Mouse (Mus musculus) gastrocnemius, adult 8-10 months (tissue): ENCODE results near the gene Kti12. TPM values are rescaled to one million over a fixed set of nuclear protein-coding genes. Genes with fewer than 3 reads are reported as not detected.

Experiments
- DNase-seq, 2 experiments: peaks; one replicate each; pipeline ENCODE4 v3.0.0; 2022; ENCODE audit warnings: low spot score in 2 of 2
- total RNA-seq, 4 experiments: library from RNA; stranded (reverse); gene quantifications; 2 replicates each; pipeline ENCODE4 v1.2.4; 2022

Kti12 gene
- 10 to 100 TPM; 23.2 to 28.8 (median 27.3) TPM for total RNA-seq

- peak; percentile 50 to 72 for DNase-seq
Measured at GRCm38 (mm10) chr4:108847715-108848504, at the start of gene Kti12. TSS of gene Kti12 (plus strand) at chr4:108847785.

DNA sequence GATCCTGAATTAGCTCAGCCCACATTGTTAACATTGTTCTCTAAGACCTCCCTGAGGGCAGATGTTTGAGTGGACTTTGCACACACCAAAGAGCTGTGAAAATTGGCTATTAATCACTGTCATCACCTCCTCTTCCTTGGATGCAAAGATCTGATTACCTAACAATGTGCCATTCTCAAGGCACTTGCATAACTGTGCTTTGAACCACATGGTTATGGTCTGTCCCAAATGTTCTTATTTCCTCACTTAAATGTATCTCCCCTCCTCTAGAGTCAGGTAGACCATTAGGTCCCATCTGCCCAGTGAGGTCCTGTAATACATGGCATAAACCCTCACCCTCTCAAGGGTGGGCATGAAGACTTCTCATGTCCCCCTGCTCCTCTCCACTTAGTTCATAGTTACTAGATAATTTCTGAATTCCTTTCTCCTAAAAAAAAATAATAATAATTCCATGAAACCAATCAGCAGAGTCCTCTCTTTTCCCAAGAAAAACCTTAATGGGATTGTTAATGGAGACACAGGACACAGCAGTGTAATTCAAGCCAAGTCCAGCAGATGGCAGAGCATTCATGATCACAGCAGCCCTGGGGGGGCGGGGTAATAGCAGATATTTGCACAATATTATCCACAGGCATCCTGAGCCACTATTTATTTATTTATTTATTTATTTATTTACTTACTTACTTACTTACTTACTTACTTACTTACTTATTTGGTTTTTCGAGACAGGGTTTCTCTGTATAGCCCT lies 49.3 kb upstream of the Kti12 start:
- peak; percentile 38 to 43 for DNase-seq

- DNase-seq = no peak
Measured at GRCm38 (mm10) chr4:108803535-108803934, 44.0 kb upstream of the Kti12 start.

DNA sequence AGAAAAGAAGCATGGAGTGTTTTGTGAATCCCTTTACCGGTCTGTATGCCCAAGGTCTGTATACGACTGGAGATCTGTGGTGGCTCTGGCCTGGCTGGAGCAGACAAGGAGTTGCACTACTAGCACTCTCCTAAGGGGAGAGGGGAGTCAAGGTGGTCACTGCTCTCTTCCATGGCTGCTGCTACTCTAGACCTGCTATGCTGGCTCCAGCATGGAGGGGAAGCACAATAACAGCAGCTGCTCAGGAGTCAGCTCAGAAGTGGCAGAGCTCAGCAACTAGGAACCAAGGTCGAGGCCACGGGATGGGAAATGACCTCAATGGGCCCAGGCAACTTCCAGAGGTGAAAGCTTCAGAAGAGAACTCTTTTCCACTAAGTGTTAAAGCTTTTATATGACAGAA lies 36.4 kb upstream of the Kti12 start:
- DNase-seq = no peak

GRCm38 (mm10) chr4:108811550-108811949 lies 36.0 kb upstream of the Kti12 start:
- DNase-seq = no peak

DNA sequence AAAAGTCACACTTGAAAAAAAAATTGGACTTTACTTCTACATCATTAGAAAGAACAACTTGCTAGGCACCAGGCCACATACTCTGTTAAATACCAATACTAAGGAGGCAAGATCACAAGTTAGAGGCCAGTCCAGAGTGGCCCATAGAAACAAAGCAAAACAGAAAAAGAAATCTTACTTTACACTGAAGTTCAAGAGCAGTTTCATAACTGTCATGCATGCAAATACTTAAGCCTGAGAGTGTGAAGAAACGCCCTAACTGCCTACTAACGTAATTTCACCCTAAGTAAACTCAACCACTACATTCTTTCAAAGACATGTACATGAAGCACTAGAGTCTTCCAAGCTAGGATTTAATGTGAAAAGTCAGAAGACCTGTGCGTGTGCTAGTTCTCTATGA lies 21.9 kb upstream of the Kti12 start:
- no peak for DNase-seq

DNA sequence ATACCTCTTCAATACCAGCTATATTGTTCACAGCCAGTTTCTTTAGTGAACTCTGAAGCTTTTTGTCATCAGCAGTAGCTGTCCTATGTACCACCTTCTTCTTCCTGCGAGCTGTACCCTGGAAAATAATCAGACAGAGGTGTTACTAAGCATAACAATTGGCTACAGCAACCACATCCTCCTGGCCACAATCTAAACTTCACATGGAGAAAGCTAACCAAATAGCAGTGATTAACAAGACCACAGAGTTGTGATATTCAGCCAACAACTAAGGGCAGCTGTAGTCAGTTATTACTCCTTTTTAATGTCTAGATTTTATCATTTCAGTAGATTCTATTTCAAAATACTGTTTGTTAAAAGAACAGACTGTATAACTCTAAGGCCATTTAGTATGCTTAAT lies 21.5 kb upstream of the Kti12 start:
- DNase-seq = no peak

DNA sequence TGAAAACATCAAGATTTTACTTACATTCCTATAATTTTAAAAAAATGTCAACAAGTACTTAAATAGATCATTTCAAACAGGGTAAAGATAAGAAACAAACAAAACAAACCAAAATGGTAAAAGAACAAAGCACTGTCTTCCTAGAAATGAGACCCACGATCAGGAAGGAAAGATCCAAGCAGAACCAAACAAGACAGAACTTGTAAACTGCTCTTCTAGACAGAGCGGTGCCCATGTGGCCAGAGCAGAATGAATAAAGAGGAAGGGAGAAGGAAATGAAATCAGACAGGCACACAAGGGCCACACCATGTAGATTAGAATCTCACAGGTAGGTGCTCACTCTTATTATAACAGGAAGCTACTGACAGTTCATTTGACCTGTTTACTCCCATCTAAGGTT lies 20.9 kb upstream of the Kti12 start:
- no peak for DNase-seq

- DNase-seq = no peak
Measured at GRCm38 (mm10) chr4:108830698-108831097, 16.9 kb upstream of the Kti12 start.

- peak; percentile 79 to 83 for DNase-seq
Measured at GRCm38 (mm10) chr4:108832916-108833827, 14.4 kb upstream of the Kti12 start, which contains the start of gene Btf3l4. TSS of gene Btf3l4 (minus strand) at chr4:108833614.

DNA sequence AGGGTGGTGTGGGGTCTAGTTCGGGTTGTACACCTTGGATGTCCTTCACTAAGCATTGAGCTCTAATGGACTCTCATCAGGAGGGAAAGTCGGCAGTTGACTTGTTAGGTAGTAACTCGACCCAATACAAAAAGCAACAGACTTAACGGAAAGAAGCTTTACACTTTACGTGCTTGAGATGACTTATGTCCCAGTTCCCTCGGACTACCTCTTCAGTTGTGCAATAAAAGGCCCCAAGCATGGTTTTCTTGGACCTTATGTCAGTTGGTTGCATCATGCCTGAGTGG lies 13.8 kb upstream of the Kti12 start:
- DNase-seq = no peak

DNA sequence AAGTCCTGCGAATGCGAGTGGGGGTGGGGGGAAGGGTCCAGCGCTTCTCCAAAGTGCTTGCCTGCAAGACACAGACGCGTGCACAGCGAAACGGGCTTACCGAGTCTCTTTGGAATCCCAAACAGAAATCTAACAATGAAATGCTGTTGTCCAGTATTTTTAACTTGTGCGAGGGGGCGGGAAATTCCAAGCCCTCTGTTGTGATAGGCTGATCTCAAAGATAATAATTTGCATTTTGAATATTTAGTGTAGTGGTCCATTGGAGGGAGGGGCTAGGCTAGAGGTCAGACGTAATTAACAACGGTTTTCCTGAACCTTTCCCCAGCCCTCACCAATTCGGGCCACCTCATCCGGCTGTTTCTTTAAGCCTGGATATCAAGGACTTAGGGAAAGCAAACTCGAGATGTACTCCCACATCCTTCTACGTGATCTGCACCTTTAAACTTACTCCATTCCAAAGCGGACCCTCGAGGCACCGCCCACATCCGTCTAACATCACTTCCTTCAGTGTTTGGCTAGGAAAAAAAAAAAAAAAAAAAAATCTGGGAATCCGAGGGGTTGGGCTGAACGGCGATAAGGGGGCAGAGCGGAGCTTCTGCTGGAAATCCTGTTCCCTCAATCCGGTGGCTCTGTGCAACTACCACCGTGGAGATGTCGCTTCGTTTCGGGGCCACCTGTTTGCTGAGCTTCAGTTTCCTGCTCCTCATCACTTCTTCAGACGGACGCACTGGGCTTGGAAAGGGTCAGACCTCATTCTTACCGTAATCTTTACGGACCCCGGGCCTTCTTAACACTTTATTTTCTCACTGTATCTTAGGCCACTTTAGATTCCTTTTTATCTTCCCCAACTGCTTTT lies 13.2 kb upstream of the Kti12 start, which contains the start of gene Txndc12:
Gene Txndc12 (plus strand): TSS at position 487 of the 856 bp plus-strand sequence.
- peak; percentile 75 to 81 for DNase-seq

- DNase-seq = peak in 1 of 2 experiments; percentile 5
Measured at GRCm38 (mm10) chr4:108834971-108835311, 12.6 kb upstream of the Kti12 start.

DNA sequence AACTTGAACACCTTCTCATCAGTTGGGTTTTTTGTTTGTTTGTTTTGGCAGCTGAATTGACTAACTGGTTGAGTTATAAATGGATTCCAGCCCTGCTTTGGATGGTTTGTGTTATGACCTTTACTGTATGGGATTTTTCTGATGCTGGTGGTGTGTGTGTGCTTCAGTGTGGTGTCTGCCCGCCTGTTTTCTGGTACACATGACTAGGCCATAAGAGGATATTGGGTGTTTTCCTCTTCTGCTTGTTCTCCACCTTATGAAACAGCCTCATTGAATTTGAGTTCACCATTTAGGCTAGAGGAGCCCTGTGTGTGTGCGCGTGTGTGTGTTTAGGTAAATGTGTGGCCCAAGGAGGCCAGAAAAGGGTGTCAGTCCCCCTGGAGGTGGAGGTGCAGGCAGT lies 12.1 kb upstream of the Kti12 start:
- no peak for DNase-seq

DNA sequence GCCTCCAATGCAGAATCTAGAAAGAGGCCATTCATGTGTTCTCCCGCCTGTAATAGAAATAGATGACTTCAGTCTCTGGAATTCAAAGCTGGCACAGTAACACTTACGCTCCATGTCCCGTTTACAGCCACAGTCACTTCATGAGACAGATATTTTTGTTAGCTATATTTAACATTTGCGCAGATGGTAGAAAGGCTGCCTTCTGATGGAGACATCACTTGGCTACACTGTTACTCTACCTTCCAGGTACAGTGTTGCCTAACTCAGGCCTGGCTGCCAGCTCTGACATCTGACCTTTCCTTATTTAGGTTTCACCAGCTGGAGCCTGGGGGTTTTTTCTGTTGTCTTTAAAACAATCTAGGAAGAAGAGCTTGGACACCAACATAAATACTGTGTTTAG lies 9.6 kb upstream of the Kti12 start:
- DNase-seq = peak; percentile 10 to 15

DNA sequence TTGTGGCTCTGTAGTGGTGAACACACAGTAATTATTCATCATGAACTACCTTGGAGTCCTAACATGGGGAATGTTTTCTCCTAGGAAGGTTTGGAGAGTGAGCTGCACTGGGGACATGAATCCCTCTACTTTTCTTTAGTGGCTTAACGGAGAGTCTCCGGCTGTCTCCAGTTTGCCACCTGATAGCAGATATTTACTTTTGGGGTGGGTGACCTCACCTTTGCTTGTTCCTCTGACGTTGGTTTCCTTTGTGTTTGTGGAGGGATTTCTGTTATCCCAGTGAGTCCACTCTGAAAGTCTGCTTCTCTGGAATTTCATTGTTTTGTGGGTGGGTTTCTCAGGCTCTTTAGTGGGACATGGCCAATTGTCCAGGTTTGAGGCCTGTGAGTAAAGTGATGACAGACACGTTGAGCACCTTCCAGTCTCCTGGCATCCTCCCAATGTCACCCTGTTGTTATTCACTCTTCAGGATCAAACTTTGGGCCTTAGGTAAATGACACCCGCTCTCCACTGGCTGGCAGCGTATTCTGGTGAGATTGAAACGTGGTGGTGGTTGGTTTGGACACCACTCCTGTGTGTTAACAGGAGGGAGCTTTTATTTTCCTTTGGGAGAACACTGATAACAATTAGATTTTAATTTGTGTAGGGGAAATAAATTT lies 5.5 kb upstream of the Kti12 start:
- DNase-seq = no peak

- DNase-seq = no peak
Measured at GRCm38 (mm10) chr4:108843336-108843735, 4.2 kb upstream of the Kti12 start.

DNA sequence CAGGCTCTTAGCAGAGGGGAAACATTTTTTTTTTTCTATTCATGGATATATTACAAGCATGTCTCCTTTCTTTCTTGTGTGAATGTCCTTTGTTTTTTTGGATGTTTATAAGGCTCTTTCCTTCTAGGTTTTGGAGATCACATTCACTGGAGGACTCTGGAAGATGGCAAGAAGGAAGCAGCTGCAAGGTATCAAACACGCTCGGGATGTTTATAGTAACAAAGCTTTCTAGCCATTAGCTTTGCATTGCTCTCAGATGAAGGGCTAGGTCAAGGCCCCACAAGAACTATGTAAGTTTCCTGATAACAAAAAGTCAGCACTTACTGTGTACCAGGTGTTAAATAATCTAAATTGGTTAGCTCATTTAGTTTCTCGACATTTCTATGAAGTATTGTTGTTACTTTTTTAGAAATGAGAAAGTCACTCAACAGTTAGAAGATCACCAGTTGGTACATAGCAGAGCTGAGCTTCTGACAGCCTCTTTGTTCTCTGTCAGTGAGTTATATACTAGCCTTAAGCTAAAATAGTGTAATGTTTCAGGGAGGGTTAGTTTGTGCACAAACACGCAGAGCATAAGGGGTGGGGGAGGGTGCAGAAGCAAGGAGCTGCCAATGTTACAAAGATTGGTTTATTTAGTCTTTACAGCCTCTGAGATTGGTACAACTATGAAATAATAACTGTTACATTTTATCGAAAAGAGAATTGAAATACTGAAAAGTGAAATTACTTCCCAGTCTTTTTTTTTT lies 1.6 kb upstream of the Kti12 start:
- DNase-seq = no peak

- peak; percentile 4 to 37 for DNase-seq
Measured at GRCm38 (mm10) chr4:108848505-108848848, 892 bp downstream of the Kti12 start, which contains the start of gene A730015C16Rik. TSS of gene A730015C16Rik (minus strand) at chr4:108848619.

DNA sequence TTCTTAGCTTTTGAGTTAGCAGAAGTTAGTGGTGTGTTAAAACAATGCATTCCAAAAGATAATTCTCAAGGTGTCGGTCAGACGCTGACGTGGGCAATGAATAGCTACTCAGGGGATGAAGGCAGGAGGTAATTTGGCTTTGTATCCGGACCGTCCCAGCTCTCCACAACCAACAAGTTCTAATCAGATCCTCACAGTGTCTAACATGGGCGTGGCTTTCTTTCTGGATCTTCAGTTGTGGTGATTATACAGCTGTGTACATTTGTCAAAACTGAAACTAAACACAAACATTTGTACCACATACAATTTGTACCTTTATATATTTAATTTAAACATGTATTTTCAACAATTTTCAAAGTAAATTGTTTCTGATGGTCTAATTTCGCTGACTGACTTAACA lies 19.2 kb downstream of the Kti12 start:
- no peak for DNase-seq
